Mouse (Mus musculus) hindbrain, embryonic 14.5 days (tissue): ENCODE data around the gene Kdr. TPM values are rescaled to one million over a fixed set of nuclear protein-coding genes. Genes with fewer than 3 reads are reported as not detected.

Experiments
- ATAC-seq: fragments of 200-750 bp; cut with Nextera tagmentation; 2 replicates; pipeline ENCODE4 v1.8.0; 2017; ENCODE audit warnings: moderate number of reproducible peaks, mild to moderate bottlenecking, moderate TSS enrichment, moderate library complexity; ENCODE audit not compliant: low FRiP score
- DNase-seq: peaks from one replicate; pipeline ENCODE4 v3.0.0-alpha.2; 2015; ENCODE audit warnings: low spot score
- H3K27ac ChIP-seq: fragments of 300-500 bp; sonication (generic); 2 replicates; pipeline ENCODE4 v1.5.1; 2014; ENCODE audit warnings: mild to moderate bottlenecking, moderate library complexity
- H3K27me3 ChIP-seq: fragments of 300-500 bp; sonication (generic); 2 replicates; pipeline ENCODE4 v1.6.1; 2014; ENCODE audit warnings: mild to moderate bottlenecking, low read length, mixed read lengths; ENCODE audit not compliant: control insufficient read depth, insufficient read depth
- H3K36me3 ChIP-seq: fragments of 300-500 bp; sonication (generic); replicated peaks from 2 replicates; pipeline ENCODE4 v1.6.1; 2014; ENCODE audit not compliant: control insufficient read depth, insufficient read depth
- H3K4me1 ChIP-seq: fragments of 300-500 bp; sonication (generic); replicated peaks from 2 replicates; pipeline ENCODE4 v1.6.1; 2014; ENCODE audit warnings: antibody characterized with exemption, low read length, mixed read lengths; ENCODE audit not compliant: control insufficient read depth, insufficient read depth
- H3K4me2 ChIP-seq: fragments of 300-500 bp; sonication (generic); replicated peaks from 2 replicates; pipeline ENCODE4 v1.6.1; 2014; ENCODE audit warnings: mild to moderate bottlenecking, moderate library complexity
- H3K4me3 ChIP-seq: fragments of 300-500 bp; sonication (generic); replicated peaks from 2 replicates; pipeline ENCODE4 v1.5.1; 2014; ENCODE audit warnings: mild to moderate bottlenecking, low read length
- H3K9ac ChIP-seq: fragments of 300-500 bp; sonication (generic); 2 replicates; pipeline ENCODE4 v1.6.1; 2014
- H3K9me3 ChIP-seq: fragments of 300-500 bp; sonication (generic); 2 replicates; pipeline ENCODE4 v1.6.1; 2016; ENCODE audit warnings: low read length; ENCODE audit not compliant: control insufficient read depth
- WGBS: fragments of 180-500 bp; shearing (Covaris S2); extraction: QIAGEN DNeasy Blood & Tissue Kit; methylation state at CpG from one replicate; pipeline ENCODE4 v1.1.7; 2014; 5-methylcytosine and 5-hydroxymethylcytosine counted together
- polyA plus RNA-seq: library from polyadenylated mRNA; unstranded; fragments of >200 nt; fragmentation: Nextera tagmentation; extraction: Ambion mirVana; gene quantifications from 2 replicates; pipeline ENCODE4 v1.2.1, GENCODE M21; 2014

Kdr gene
- polyA plus RNA-seq, 1 experiment from 2014 or later: 29.0 TPM

DNA sequence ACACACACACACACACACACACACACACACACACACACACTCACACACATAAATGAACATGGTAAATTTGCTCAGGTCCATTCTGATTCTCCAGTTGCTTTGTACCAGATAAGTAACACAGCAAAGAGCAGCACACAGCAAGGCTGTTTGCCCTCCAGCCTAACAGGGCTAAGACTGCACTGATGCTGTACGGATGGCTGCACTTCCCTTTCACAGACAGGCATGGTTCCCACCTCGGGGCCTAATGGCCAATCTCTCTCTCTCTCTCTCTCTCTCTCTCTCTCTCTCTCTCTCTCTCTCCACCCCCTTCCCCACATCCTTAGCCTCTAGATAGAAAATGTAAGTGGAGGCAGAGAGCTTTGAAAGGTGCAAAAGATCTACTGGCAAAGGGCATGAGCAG, 27.4 kb downstream of the Kdr start:
- 22% methylated on average over 2 of the region's 2 CpGs for WGBS
- no peak for DNase-seq
- H3K27ac ChIP-seq: no peak overlapping the region

GRCm38 (mm10) chr5:75945394-75945793, 32.9 kb downstream of the Kdr start:
- Histone ChIP-seq H3K36me3 (no peaks in the 10 kb centered on the region), H3K4me3 (no peak overlapping the region), H3K27me3 (no peaks in the 10 kb centered on the region), H3K9ac (no peak overlapping the region), H3K4me2 (no peak overlapping the region), H3K4me1 (no peaks in the 10 kb centered on the region), H3K9me3 (no peaks in the 10 kb centered on the region), H3K27ac (no peak overlapping the region)
- no peak for ATAC-seq
- WGBS: 73% methylated on average over 4 of the region's 4 CpGs
- DNase-seq: no peak

More for the DNA sequence above, 27.4 kb downstream of the Kdr start:
- no peaks in the 10 kb centered on the region for H3K4me1 ChIP-seq
- no peak for ATAC-seq
- no peaks in the 10 kb centered on the region for H3K9me3 ChIP-seq
- no peak overlapping the region for H3K4me2 ChIP-seq
- H3K4me3 ChIP-seq: no peak overlapping the region
- H3K9ac ChIP-seq: no peak overlapping the region
- no peaks in the 10 kb centered on the region for H3K27me3 ChIP-seq
- no peaks in the 10 kb centered on the region for H3K36me3 ChIP-seq

DNA sequence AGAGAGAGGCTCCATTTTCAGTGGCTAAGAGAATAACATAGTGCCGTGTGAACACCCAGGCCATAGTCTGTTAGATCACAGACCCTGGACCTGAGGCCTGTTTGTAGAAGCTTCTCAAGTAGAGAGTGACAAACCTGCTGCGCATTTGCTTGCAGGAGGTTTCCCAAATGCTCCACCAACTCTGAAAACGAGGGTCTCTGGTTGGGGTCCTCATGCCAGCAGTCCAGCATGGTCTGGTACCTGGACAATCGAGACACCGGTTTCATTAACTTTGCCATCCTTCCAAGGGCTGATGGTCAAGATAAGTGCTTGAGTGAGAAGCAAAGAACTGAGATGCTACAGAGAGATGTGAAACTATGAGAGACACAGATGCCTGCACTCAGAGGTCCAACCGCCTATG, 35.0 kb downstream of the Kdr start:
- Histone ChIP-seq H3K4me1 (peaks cover 3% of the 10 kb centered on the region; the same call in 1 of the 2 replicates), H3K9me3 (no peaks in the 10 kb centered on the region), H3K36me3 (no peaks in the 10 kb centered on the region), H3K27ac (no peak overlapping the region), H3K9ac (no peak overlapping the region), H3K27me3 (no peaks in the 10 kb centered on the region), H3K4me2 (no peak overlapping the region), H3K4me3 (no peak overlapping the region)
- no peak for ATAC-seq
- 96% methylated on average over 6 of the region's 6 CpGs for WGBS
- no peak for DNase-seq

GRCm38 (mm10) chr5:75941775-75942580, 36.3 kb downstream of the Kdr start:
- no peak for DNase-seq
- Histone ChIP-seq H3K27ac (no peak overlapping the region), H3K4me3 (no peak overlapping the region), H3K4me1 (peaks cover 3% of the 10 kb centered on the region; the same call in 1 of the 2 replicates), H3K9ac (no peak overlapping the region), H3K4me2 (no peak overlapping the region), H3K9me3 (no peaks in the 10 kb centered on the region), H3K36me3 (no peaks in the 10 kb centered on the region), H3K27me3 (no peaks in the 10 kb centered on the region)
- no peak for ATAC-seq
- 30% methylated on average over 11 of the region's 11 CpGs for WGBS

DNA sequence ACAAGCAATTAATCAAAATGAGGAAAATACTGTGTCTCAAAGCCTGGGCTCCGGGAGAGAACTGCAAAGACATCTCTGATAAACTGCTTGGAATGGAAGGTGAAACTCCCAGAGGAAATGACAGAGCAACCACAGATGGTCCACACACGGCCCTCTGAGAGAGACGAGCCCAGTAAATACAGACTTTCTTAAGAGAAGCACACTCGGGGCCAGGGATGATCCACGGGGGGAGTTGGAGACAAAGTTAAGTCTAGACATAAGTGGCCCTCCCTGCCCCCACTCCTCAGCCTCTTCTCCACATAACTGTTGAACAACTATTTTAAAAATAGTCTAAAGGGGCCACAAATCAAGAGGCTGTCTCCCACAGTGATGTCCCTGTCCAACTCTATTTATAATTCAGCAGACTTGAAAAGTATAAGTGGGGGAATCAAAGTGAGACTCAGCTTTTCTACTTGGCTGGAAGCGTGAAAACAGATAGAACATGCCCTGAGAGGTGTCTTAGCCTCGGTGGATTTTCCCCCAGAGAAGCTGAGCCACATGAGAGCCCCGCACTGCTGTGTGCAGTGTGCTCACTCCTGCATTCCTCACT, 39.0 kb downstream of the Kdr start:
- Histone ChIP-seq H3K9me3 (no peaks in the 10 kb centered on the region), H3K27ac (no peak overlapping the region), H3K9ac (no peak overlapping the region), H3K4me1 (peaks cover 3% of the 10 kb centered on the region; the same call in 1 of the 2 replicates), H3K4me3 (no peak overlapping the region), H3K27me3 (no peaks in the 10 kb centered on the region), H3K36me3 (no peaks in the 10 kb centered on the region), H3K4me2 (no peak overlapping the region)
- ATAC-seq (no peak), DNase-seq (no peak)
- WGBS: 60% methylated on average over 8 of the region's 8 CpGs

DNA sequence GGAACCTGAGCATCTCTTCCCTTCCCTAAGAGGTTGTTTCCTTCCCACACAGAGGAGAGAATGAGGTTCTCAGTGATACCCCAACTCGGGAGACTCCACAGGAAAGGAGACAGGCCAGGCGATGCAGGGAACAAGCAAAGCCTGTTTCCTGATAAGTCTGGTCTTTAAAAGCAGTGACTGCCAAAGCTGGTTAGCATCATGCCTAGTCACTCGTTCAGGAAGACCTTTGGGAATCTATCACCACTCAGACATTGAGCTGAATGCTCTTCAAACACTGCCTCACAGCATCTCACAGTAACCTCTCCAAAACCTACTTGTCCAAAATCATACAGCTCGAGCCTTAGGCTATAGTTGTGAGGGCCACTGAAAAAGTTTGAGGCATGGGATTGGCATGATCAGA, 40.2 kb downstream of the Kdr start:
- H3K4me3 ChIP-seq: no peak overlapping the region
- peaks cover 3% of the 10 kb centered on the region; the same call in 1 of the 2 replicates for H3K4me1 ChIP-seq
- H3K27me3 ChIP-seq: no peaks in the 10 kb centered on the region
- no peak overlapping the region for H3K27ac ChIP-seq
- H3K9me3 ChIP-seq: no peaks in the 10 kb centered on the region
- ATAC-seq (no peak), DNase-seq (no peak)
- WGBS: 81% methylated on average over 4 of the region's 4 CpGs
- no peak overlapping the region for H3K4me2 ChIP-seq
- H3K9ac ChIP-seq: no peak overlapping the region
- no peaks in the 10 kb centered on the region for H3K36me3 ChIP-seq

- ATAC-seq (no peak), DNase-seq (no peak)
- H3K27me3 ChIP-seq: no peaks in the 10 kb centered on the region
- no peak overlapping the region for H3K4me3 ChIP-seq
- H3K9me3 ChIP-seq: no peaks in the 10 kb centered on the region
- H3K27ac ChIP-seq: no peak overlapping the region
- H3K9ac ChIP-seq: no peak overlapping the region
- WGBS: 78% methylated on average over 6 of the region's 6 CpGs
- H3K4me2 ChIP-seq: no peak overlapping the region
- no peaks in the 10 kb centered on the region for H3K36me3 ChIP-seq
- peaks cover 3% of the 10 kb centered on the region; the same call in 1 of the 2 replicates for H3K4me1 ChIP-seq
These were observed 42.0 kb downstream of the Kdr start for GRCm38 (mm10) chr5:75936223-75936622.

GRCm38 (mm10) chr5:75935225-75935624, 43.0 kb downstream of the Kdr start:
- no peak overlapping the region for H3K4me2 ChIP-seq
- H3K4me1 ChIP-seq: peaks cover 3% of the 10 kb centered on the region; the same call in 1 of the 2 replicates
- H3K36me3 ChIP-seq: no peaks in the 10 kb centered on the region
- ATAC-seq: no peak
- WGBS: 88% methylated on average over 8 of the region's 8 CpGs
- no peak overlapping the region for H3K27ac ChIP-seq
- no peak for DNase-seq
- no peaks in the 10 kb centered on the region for H3K27me3 ChIP-seq
- no peaks in the 10 kb centered on the region for H3K9me3 ChIP-seq
- H3K9ac ChIP-seq: no peak overlapping the region
- H3K4me3 ChIP-seq: no peak overlapping the region

- 88% methylated on average over 10 of the region's 10 CpGs for WGBS
- H3K4me1 ChIP-seq: no peaks in the 10 kb centered on the region
- H3K4me3 ChIP-seq: no peak overlapping the region
- H3K9me3 ChIP-seq: no peaks in the 10 kb centered on the region
- H3K27ac ChIP-seq: no peak overlapping the region
- DNase-seq: no peak
- no peak overlapping the region for H3K4me2 ChIP-seq
- H3K27me3 ChIP-seq: no peaks in the 10 kb centered on the region
- H3K36me3 ChIP-seq: no peaks in the 10 kb centered on the region
- no peak overlapping the region for H3K9ac ChIP-seq
- no peak for ATAC-seq
These were observed 44.1 kb downstream of the Kdr start for GRCm38 (mm10) chr5:75934201-75934600.
